Mouse (Mus musculus) hindbrain, embryonic 14.5 days (tissue): Measurements from ENCODE around the gene Mtap. TPM values are rescaled to one million over a fixed set of nuclear protein-coding genes. Genes with fewer than 3 reads are reported as not detected.

Experiments used
- ATAC-seq: fragments of 200-750 bp; cut with Nextera tagmentation; 2 replicates; pipeline ENCODE4 v1.8.0; 2017; ENCODE audit warnings: moderate number of reproducible peaks, mild to moderate bottlenecking, moderate TSS enrichment, moderate library complexity; ENCODE audit not compliant: low FRiP score
- DNase-seq: peaks from one replicate; pipeline ENCODE4 v3.0.0-alpha.2; 2015; ENCODE audit warnings: low spot score
- H3K27ac ChIP-seq: fragments of 300-500 bp; sonication (generic); 2 replicates; pipeline ENCODE4 v1.5.1; 2014; ENCODE audit warnings: mild to moderate bottlenecking, moderate library complexity
- H3K27me3 ChIP-seq: fragments of 300-500 bp; sonication (generic); 2 replicates; pipeline ENCODE4 v1.6.1; 2014; ENCODE audit warnings: mild to moderate bottlenecking, low read length, mixed read lengths; ENCODE audit not compliant: control insufficient read depth, insufficient read depth
- H3K36me3 ChIP-seq: fragments of 300-500 bp; sonication (generic); replicated peaks from 2 replicates; pipeline ENCODE4 v1.6.1; 2014; ENCODE audit not compliant: control insufficient read depth, insufficient read depth
- H3K4me1 ChIP-seq: fragments of 300-500 bp; sonication (generic); replicated peaks from 2 replicates; pipeline ENCODE4 v1.6.1; 2014; ENCODE audit warnings: antibody characterized with exemption, low read length, mixed read lengths; ENCODE audit not compliant: control insufficient read depth, insufficient read depth
- H3K4me2 ChIP-seq: fragments of 300-500 bp; sonication (generic); replicated peaks from 2 replicates; pipeline ENCODE4 v1.6.1; 2014; ENCODE audit warnings: mild to moderate bottlenecking, moderate library complexity
- H3K4me3 ChIP-seq: fragments of 300-500 bp; sonication (generic); replicated peaks from 2 replicates; pipeline ENCODE4 v1.5.1; 2014; ENCODE audit warnings: mild to moderate bottlenecking, low read length
- H3K9ac ChIP-seq: fragments of 300-500 bp; sonication (generic); 2 replicates; pipeline ENCODE4 v1.6.1; 2014
- H3K9me3 ChIP-seq: fragments of 300-500 bp; sonication (generic); 2 replicates; pipeline ENCODE4 v1.6.1; 2016; ENCODE audit warnings: low read length; ENCODE audit not compliant: control insufficient read depth
- WGBS: fragments of 180-500 bp; shearing (Covaris S2); extraction: QIAGEN DNeasy Blood & Tissue Kit; methylation state at CpG from one replicate; pipeline ENCODE4 v1.1.7; 2014; 5-methylcytosine and 5-hydroxymethylcytosine counted together
- polyA plus RNA-seq: library from polyadenylated mRNA; unstranded; fragments of >200 nt; fragmentation: Nextera tagmentation; extraction: Ambion mirVana; gene quantifications from 2 replicates; pipeline ENCODE4 v1.2.1, GENCODE M21; 2014

Mtap gene
- polyA plus RNA-seq, 1 experiment from 2014 or later: 29.1 TPM

DNA sequence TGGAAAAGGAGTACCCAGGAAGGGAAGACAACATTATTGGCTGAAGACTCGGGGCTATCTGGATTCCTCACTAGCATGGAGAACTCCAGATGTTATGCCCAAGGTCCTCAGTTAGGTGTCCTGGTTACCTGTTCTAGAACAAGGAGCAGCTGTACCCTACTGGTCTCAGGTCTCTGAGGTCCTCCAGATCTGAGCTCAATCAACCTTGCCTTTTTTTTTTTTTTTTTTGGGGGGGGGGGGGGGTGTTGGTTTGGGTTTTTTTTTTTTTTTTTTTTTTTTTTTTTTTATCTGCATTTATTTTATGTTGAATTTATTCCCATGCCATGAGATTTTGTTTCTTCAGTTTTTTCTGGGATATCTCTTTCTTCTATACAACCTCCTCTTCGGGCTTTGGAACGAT is 24.5 kb downstream of the Mtap start:
- WGBS: 99% methylated on average over 3 of the region's 3 CpGs
- H3K27me3 ChIP-seq: no peaks in the 10 kb centered on the region
- H3K36me3 ChIP-seq: peaks cover 9% of the 10 kb centered on the region
- H3K9ac ChIP-seq: no peak overlapping the region
- H3K9me3 ChIP-seq: no peaks in the 10 kb centered on the region
- no peak for ATAC-seq
- DNase-seq: no peak
- H3K4me2 ChIP-seq: no peak overlapping the region
- no peaks in the 10 kb centered on the region for H3K4me1 ChIP-seq
- no peak overlapping the region for H3K27ac ChIP-seq
- H3K4me3 ChIP-seq: no peak overlapping the region

DNA sequence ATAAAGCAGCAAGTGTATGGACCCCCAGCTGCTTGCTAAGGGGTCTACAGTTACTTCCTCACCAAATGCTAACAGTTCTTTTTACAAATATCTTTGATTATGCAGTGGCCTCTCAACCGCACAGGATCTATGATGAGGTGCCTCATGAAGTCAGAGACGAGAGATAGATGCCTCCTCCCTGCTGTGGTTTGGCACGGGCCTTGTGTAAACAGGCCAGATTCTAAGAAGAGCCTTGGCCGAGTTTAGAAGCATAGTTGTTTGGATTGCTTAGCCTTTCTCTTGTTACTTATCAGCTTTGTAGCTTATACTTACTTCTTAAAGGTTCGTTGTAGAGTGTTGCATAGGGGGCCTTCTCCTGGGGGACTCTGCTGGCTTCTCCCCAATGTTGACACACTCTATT is 25.6 kb downstream of the Mtap start:
- DNase-seq: no peak
- no peak for ATAC-seq
- H3K4me3 ChIP-seq: no peak overlapping the region
- no peaks in the 10 kb centered on the region for H3K9me3 ChIP-seq
- no peaks in the 10 kb centered on the region for H3K4me1 ChIP-seq
- no peak overlapping the region for H3K9ac ChIP-seq
- 87% methylated on average over 5 of the region's 5 CpGs for WGBS
- H3K27me3 ChIP-seq: no peaks in the 10 kb centered on the region
- no peak overlapping the region for H3K27ac ChIP-seq
- peaks cover 10% of the 10 kb centered on the region for H3K36me3 ChIP-seq
- no peak overlapping the region for H3K4me2 ChIP-seq

GRCm38 (mm10) chr4:89163613-89164012 is 26.7 kb downstream of the Mtap start:
- WGBS: 96% methylated on average over 8 of the region's 8 CpGs
- no peaks in the 10 kb centered on the region for H3K27me3 ChIP-seq
- H3K4me2 ChIP-seq: no peak overlapping the region
- H3K27ac ChIP-seq: no peak overlapping the region
- DNase-seq (no peak), ATAC-seq (no peak)
- no peaks in the 10 kb centered on the region for H3K4me1 ChIP-seq
- no peaks in the 10 kb centered on the region for H3K9me3 ChIP-seq
- H3K9ac ChIP-seq: no peak overlapping the region
- H3K4me3 ChIP-seq: no peak overlapping the region
- peaks cover 11% of the 10 kb centered on the region for H3K36me3 ChIP-seq

DNA sequence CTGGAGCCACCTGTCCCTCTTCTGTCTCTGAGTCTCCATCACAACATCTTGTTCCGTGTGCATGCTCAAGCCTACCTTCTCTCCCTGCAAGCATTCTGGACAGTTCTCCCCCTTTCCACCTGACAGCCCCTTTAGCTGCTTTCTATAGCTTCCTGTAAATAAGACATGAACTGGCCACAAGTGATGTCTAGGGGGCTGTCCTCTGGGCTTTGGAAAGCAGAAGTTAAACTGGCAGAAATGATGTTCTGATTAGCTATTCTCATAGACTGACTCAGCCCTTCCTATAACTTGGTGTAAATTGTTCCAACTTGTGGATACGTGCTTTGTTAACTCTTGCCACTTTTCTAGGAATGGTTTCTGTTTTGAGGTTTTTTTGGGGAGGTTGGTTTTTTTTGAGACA is 27.8 kb downstream of the Mtap start:
- Histone ChIP-seq H3K4me3 (no peak overlapping the region), H3K27ac (no peak overlapping the region), H3K4me1 (no peaks in the 10 kb centered on the region), H3K27me3 (no peaks in the 10 kb centered on the region), H3K4me2 (no peak overlapping the region), H3K36me3 (peaks cover 14% of the 10 kb centered on the region), H3K9me3 (no peaks in the 10 kb centered on the region), H3K9ac (no peak overlapping the region)
- no peak for DNase-seq
- ATAC-seq: no peak
- WGBS: 97% methylated on average over 2 of the region's 2 CpGs

DNA sequence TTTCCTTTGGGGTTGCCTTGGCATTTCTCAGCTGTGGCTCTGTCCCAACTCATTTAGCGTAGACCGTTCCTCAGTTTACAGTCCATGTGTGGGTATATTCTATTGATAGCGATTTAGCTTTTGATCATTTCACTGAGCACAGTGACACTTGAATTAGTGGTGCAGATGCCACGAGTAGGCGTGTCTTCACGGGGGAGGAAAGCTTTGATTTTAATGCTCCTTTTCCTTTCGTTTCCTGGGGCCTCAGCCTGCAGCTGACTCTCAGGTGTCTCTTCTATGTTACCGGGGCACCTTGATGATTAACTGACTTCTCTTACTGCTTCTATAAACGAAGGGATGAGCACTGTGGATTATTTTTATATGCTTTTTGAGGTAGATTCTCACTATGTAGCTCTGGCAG is 32.0 kb downstream of the Mtap start:
- ATAC-seq (no peak), DNase-seq (no peak)
- Histone ChIP-seq H3K27ac (no peak overlapping the region), H3K27me3 (no peaks in the 10 kb centered on the region), H3K9me3 (no peaks in the 10 kb centered on the region), H3K4me1 (no peaks in the 10 kb centered on the region), H3K4me3 (no peak overlapping the region), H3K4me2 (no peak overlapping the region), H3K9ac (no peak overlapping the region), H3K36me3 (peaks cover 34% of the 10 kb centered on the region)
- 97% methylated on average over 9 of the region's 9 CpGs for WGBS

DNA sequence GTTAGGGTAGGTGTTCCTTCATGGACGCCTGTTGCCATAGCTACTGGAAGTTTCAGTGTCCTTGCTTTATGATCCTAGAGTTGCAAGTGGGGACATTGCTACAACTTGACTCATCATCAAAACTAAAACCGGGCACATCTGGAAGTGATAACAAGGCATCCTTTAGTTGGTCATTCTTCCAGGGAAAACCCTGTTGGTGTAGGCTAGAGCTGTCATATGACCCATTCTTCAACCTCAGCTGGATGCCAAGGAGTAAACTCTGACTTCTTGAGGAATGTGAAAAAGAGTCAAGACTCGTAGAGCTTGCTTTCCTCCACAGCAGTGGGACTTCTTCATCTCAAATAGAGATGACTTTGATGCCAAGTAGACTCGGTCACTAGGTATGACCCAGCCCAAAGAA is 32.8 kb downstream of the Mtap start:
- ATAC-seq: no peak
- Histone ChIP-seq H3K4me1 (no peaks in the 10 kb centered on the region), H3K9ac (no peak overlapping the region), H3K27ac (no peak overlapping the region), H3K9me3 (no peaks in the 10 kb centered on the region), H3K4me2 (no peak overlapping the region), H3K4me3 (no peak overlapping the region), H3K27me3 (no peaks in the 10 kb centered on the region), H3K36me3 (peaks cover 42% of the 10 kb centered on the region)
- WGBS: 87% methylated on average over 4 of the region's 4 CpGs
- DNase-seq: no peak

DNA sequence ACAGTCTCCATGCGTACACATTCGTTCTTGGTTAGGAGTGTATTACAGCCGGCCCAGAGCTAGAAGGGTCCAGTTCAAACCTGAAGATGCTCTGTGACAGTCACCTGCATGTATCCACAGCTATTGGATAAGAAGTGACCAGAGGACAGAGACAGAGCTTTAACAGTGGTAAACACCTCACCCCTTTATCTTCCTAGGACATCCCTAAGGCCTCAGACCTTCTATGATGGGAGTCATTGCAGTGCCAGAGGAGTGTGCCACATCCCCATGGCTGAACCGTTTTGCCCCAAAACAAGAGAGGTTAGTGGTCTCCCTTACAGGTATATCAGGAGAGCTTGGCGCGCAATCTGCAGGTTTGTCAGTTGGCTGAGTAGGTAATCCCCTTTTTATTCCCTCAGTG is 34.0 kb downstream of the Mtap start:
- Histone ChIP-seq H3K27ac (no peak overlapping the region), H3K4me1 (no peaks in the 10 kb centered on the region), H3K4me2 (no peak overlapping the region), H3K9me3 (no peaks in the 10 kb centered on the region), H3K9ac (no peak overlapping the region), H3K36me3 (peaks cover 45% of the 10 kb centered on the region), H3K27me3 (no peaks in the 10 kb centered on the region), H3K4me3 (no peak overlapping the region)
- WGBS: 97% methylated on average over 6 of the region's 6 CpGs
- ATAC-seq (no peak), DNase-seq (no peak)

GRCm38 (mm10) chr4:89172873-89173605 is 36.1 kb downstream of the Mtap start:
- peaks cover 38% of the 10 kb centered on the region for H3K36me3 ChIP-seq
- 97% methylated on average over 14 of the region's 14 CpGs for WGBS
- H3K9ac ChIP-seq: no peak overlapping the region
- H3K9me3 ChIP-seq: no peaks in the 10 kb centered on the region
- H3K4me3 ChIP-seq: no peak overlapping the region
- no peaks in the 10 kb centered on the region for H3K4me1 ChIP-seq
- DNase-seq (no peak), ATAC-seq (no peak)
- no peaks in the 10 kb centered on the region for H3K27me3 ChIP-seq
- H3K4me2 ChIP-seq: no peak overlapping the region
- no peak overlapping the region for H3K27ac ChIP-seq

- Histone ChIP-seq H3K9me3 (no peaks in the 10 kb centered on the region), H3K4me1 (no peaks in the 10 kb centered on the region), H3K27me3 (no peaks in the 10 kb centered on the region), H3K9ac (no peak overlapping the region), H3K36me3 (peaks cover 44% of the 10 kb centered on the region), H3K27ac (no peak overlapping the region), H3K4me3 (no peak overlapping the region), H3K4me2 (no peak overlapping the region)
- no peak for DNase-seq
- ATAC-seq: no peak
- WGBS: 68% methylated on average over 6 of the region's 6 CpGs
These were observed 40.8 kb downstream of the Mtap start for GRCm38 (mm10) chr4:89177514-89178307.
